Mouse (Mus musculus): ENCODE data around the gene Net1.

GRCm38 (mm10) chr13:3951198-3951914 is 33.3 kb upstream of the Net1 start:
- TF ChIP-seq CTCF (IDR thresholded peaks at IDR 0.05; ENCODE audit: insufficient read depth, low read depth, low read length) (no peak), POLR2A (IDR thresholded peaks at IDR 0.05; ENCODE audit: insufficient read depth, low read depth, low read length) (no peak)

All from olfactory bulb, adult 2 months (tissue).